Mouse (Mus musculus): Measurements from ENCODE around the gene Tada3. TPM values are rescaled to one million over a fixed set of nuclear protein-coding genes. Genes with fewer than 3 reads are reported as not detected.

Gene Tada3
- 7.9 to 22.4 TPM (median 9.8 TPM) in 3 replicates for total RNA-seq (2017)

GRCm38 (mm10) chr6:113377496-113378385 is at the start of gene Tada3, which contains the start of gene Arpc4:
Tada3 (minus strand) TSS chr6:113377883.
Arpc4 (plus strand) TSS chr6:113378115.
- peak; percentile 86 for ATAC-seq (replicated peaks; ENCODE audit: insufficient number of reproducible peaks, low FRiP score, low TSS enrichment, poor library complexity, severe bottlenecking)

- peak; percentile 60; the same call in 1 of the 2 replicates for ATAC-seq (replicated peaks; ENCODE audit: insufficient number of reproducible peaks, low FRiP score, low TSS enrichment, poor library complexity, severe bottlenecking)
Observed at GRCm38 (mm10) chr6:113427397-113427796, 49.7 kb upstream of the Tada3 start.

GRCm38 (mm10) chr6:113426696-113427095 is 49.0 kb upstream of the Tada3 start:
- no peak for ATAC-seq (replicated peaks; ENCODE audit: insufficient number of reproducible peaks, low FRiP score, low TSS enrichment, poor library complexity, severe bottlenecking)

- no peak for ATAC-seq (replicated peaks; ENCODE audit: insufficient number of reproducible peaks, low FRiP score, low TSS enrichment, poor library complexity, severe bottlenecking)
Observed at GRCm38 (mm10) chr6:113424187-113424586, 46.5 kb upstream of the Tada3 start.

GRCm38 (mm10) chr6:113423000-113423399 is 45.3 kb upstream of the Tada3 start:
- no peak for ATAC-seq (replicated peaks; ENCODE audit: insufficient number of reproducible peaks, low FRiP score, low TSS enrichment, poor library complexity, severe bottlenecking)

GRCm38 (mm10) chr6:113419199-113419587 is 41.5 kb upstream of the Tada3 start, which contains the start of gene Rpusd3:
Rpusd3 (minus strand) TSS chr6:113419340.
- ATAC-seq (replicated peaks; ENCODE audit: insufficient number of reproducible peaks, low FRiP score, low TSS enrichment, poor library complexity, severe bottlenecking) = peak; percentile 95

GRCm38 (mm10) chr6:113418441-113419198 is 40.9 kb upstream of the Tada3 start:
- ATAC-seq (replicated peaks; ENCODE audit: insufficient number of reproducible peaks, low FRiP score, low TSS enrichment, poor library complexity, severe bottlenecking) = 0 out of 2 replicates have a peak, but pooled peaks have one; percentile 1

- no peak for ATAC-seq (replicated peaks; ENCODE audit: insufficient number of reproducible peaks, low FRiP score, low TSS enrichment, poor library complexity, severe bottlenecking)
Observed at GRCm38 (mm10) chr6:113416416-113416815, 38.7 kb upstream of the Tada3 start.

GRCm38 (mm10) chr6:113410001-113410400 is 32.3 kb upstream of the Tada3 start:
- ATAC-seq (replicated peaks; ENCODE audit: insufficient number of reproducible peaks, low FRiP score, low TSS enrichment, poor library complexity, severe bottlenecking) = no peak

- ATAC-seq (replicated peaks; ENCODE audit: insufficient number of reproducible peaks, low FRiP score, low TSS enrichment, poor library complexity, severe bottlenecking) = no peak
Observed at GRCm38 (mm10) chr6:113406683-113407082, 29.0 kb upstream of the Tada3 start.

GRCm38 (mm10) chr6:113405483-113405882 is 27.8 kb upstream of the Tada3 start:
- no peak for ATAC-seq (replicated peaks; ENCODE audit: insufficient number of reproducible peaks, low FRiP score, low TSS enrichment, poor library complexity, severe bottlenecking)

- ATAC-seq (replicated peaks; ENCODE audit: insufficient number of reproducible peaks, low FRiP score, low TSS enrichment, poor library complexity, severe bottlenecking) = no peak
Observed at GRCm38 (mm10) chr6:113404649-113405448, 27.2 kb upstream of the Tada3 start.

- ATAC-seq (replicated peaks; ENCODE audit: insufficient number of reproducible peaks, low FRiP score, low TSS enrichment, poor library complexity, severe bottlenecking) = no peak
Observed at GRCm38 (mm10) chr6:113402094-113402493, 24.4 kb upstream of the Tada3 start.

GRCm38 (mm10) chr6:113396270-113397030 is 18.8 kb upstream of the Tada3 start:
- no peak for ATAC-seq (replicated peaks; ENCODE audit: insufficient number of reproducible peaks, low FRiP score, low TSS enrichment, poor library complexity, severe bottlenecking)

GRCm38 (mm10) chr6:113395501-113395900 is 17.8 kb upstream of the Tada3 start:
- ATAC-seq (replicated peaks; ENCODE audit: insufficient number of reproducible peaks, low FRiP score, low TSS enrichment, poor library complexity, severe bottlenecking) = no peak

- ATAC-seq (replicated peaks; ENCODE audit: insufficient number of reproducible peaks, low FRiP score, low TSS enrichment, poor library complexity, severe bottlenecking) = no peak
Observed at GRCm38 (mm10) chr6:113394811-113395210, 17.1 kb upstream of the Tada3 start.

- no peak for ATAC-seq (replicated peaks; ENCODE audit: insufficient number of reproducible peaks, low FRiP score, low TSS enrichment, poor library complexity, severe bottlenecking)
Observed at GRCm38 (mm10) chr6:113393951-113394350, 16.3 kb upstream of the Tada3 start.

All from monocyte, adult 5-6 weeks (primary cell).